Mouse (Mus musculus) CD8-positive naive resting alpha-beta T cell, adult 2 months (primary cell): ENCODE results near the gene Rps19bp1.

Experiments used
- DNase-seq, 2 experiments: peaks; one replicate each; pipeline ENCODE4 v3.0.0; 2022; ENCODE audit warnings: low read depth in 2 of 2, low spot score in 2 of 2

The Rps19bp1 gene

GRCm38 (mm10) chr15:80219705-80220657, 44.1 kb downstream of the Rps19bp1 start:
- no peak for DNase-seq

- peak; percentile 29 to 35 for DNase-seq
Measured at GRCm38 (mm10) chr15:80219211-80219610, 44.9 kb downstream of the Rps19bp1 start.

- DNase-seq: no peak
Measured at GRCm38 (mm10) chr15:80217476-80217875, 46.6 kb downstream of the Rps19bp1 start.

- DNase-seq: no peak
Measured at GRCm38 (mm10) chr15:80216480-80216820, 47.7 kb downstream of the Rps19bp1 start.

GRCm38 (mm10) chr15:80215716-80216479, 48.2 kb downstream of the Rps19bp1 start:
- peak; percentile 22 to 60 for DNase-seq

GRCm38 (mm10) chr15:80213688-80214087, 50.4 kb downstream of the Rps19bp1 start:
- no peak for DNase-seq
